Mouse (Mus musculus) myocyte (in vitro differentiated cells): Measurements from ENCODE around the gene Rpl3l.
"Not testable (repeated sequence)": the region's sequence is repeated elsewhere in the genome, so short reads cannot be mapped to it uniquely, and the experiment has no call there.

Experiments
- CEBPB ChIP-seq: IDR thresholded peaks from 2 replicates; pipeline ENCODE4 v1.6.1; 2011; ENCODE audit warnings: mild to moderate bottlenecking, moderate library complexity; ENCODE audit not compliant: poor library complexity, insufficient read depth, severe bottlenecking
- E2F4 ChIP-seq: IDR thresholded peaks from one replicate; pipeline ENCODE4 v1.6.1; 2011; ENCODE audit warnings: mild to moderate bottlenecking, control low read depth, moderate library complexity; ENCODE audit not compliant: insufficient read depth
- MAX ChIP-seq: IDR thresholded peaks from one replicate; pipeline ENCODE4 v1.6.1; 2011; ENCODE audit warnings: low read depth, mild to moderate bottlenecking, control low read depth
- MYOG ChIP-seq, 3 experiments: IDR thresholded peaks; one replicate each; pipeline ENCODE4 v1.6.1; 2011; ENCODE audit warnings: control low read depth in 2 of 3, low read depth in 2 of 3, mild to moderate bottlenecking in 2 of 3; ENCODE audit not compliant: insufficient read length in 2 of 3, control insufficient read depth in 1 of 3, insufficient read depth in 1 of 3
- POLR2A ChIP-seq: IDR thresholded peaks from one replicate; pipeline ENCODE4 v1.6.1; 2011; ENCODE audit warnings: low read depth, mild to moderate bottlenecking, control low read depth, moderate library complexity; ENCODE audit not compliant: insufficient read length
- POLR2AphosphoS2 ChIP-seq: IDR thresholded peaks from one replicate; pipeline ENCODE4 v1.6.1; 2011; ENCODE audit warnings: low read depth, control low read depth; ENCODE audit not compliant: insufficient read length
- REST ChIP-seq: IDR thresholded peaks from one replicate; pipeline ENCODE4 v1.6.1; 2011; ENCODE audit warnings: mild to moderate bottlenecking, control low read depth, moderate library complexity; ENCODE audit not compliant: insufficient read depth, insufficient read length
- SRF ChIP-seq: IDR thresholded peaks from one replicate; pipeline ENCODE4 v1.6.1; 2011; ENCODE audit warnings: low read depth; ENCODE audit not compliant: control insufficient read depth, insufficient read length

DNA sequence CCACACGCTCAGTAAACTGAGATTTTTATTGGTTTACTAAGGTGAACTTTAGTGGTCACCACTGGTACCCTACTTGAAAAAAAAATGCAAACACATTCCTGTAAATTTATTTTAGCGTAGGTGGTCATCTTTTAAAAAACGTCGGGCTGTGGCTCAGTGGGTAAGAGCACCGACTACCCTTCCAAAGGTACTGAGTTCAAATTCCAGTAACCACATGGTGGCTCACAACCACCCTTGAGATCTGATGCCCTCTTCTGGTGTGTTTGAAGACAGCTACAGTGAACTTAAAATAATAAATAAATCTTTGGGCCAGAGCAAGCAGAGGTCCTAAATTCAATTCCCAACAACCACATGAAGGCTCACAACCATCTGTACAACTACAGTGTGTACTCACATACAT lies 8.7 kb upstream of the Rpl3l start:
- TF ChIP-seq REST; POLR2A; MYOG (IDR thresholded peaks at IDR 0.05; ENCODE audit: control insufficient read depth in 1 of 3, insufficient read depth in 1 of 3, insufficient read length in 2 of 3, low read depth in 2 of 3); E2F4; MAX; CEBPB; POLR2AphosphoS2; SRF: not testable (repeated sequence)
